Mouse (Mus musculus): Measurements from ENCODE around the gene Gm38655. TPM values are rescaled to one million over a fixed set of nuclear protein-coding genes. Genes with fewer than 3 reads are reported as not detected.

The Gm38655 gene
- polyA plus RNA-seq, 1 experiment from 2014 or later, result not detected

- Histone ChIP-seq H3K9me3 (no peaks in the 10 kb centered on the region), H3K4me3 (no peak overlapping the region), H3K4me1 (no peaks in the 10 kb centered on the region), H3K36me3 (replicated peaks) (peaks cover 93% of the 10 kb centered on the region), H3K27ac (no peak overlapping the region), H3K27me3 (ENCODE audit: poor library complexity, severe bottlenecking) (no peaks in the 10 kb centered on the region)
- DNase-seq (ENCODE audit: extremely low spot score, low spot score), result no peak
- 93% methylated on average over 4 of the region's 4 CpGs for WGBS
These were observed 34.7 kb upstream of the Gm38655 start for GRCm38 (mm10) chr17:25210006-25210405.

- Histone ChIP-seq H3K9me3 (no peaks in the 10 kb centered on the region), H3K4me3 (no peak overlapping the region), H3K36me3 (replicated peaks) (peaks cover 70% of the 10 kb centered on the region), H3K4me1 (no peaks in the 10 kb centered on the region), H3K27me3 (ENCODE audit: poor library complexity, severe bottlenecking) (no peaks in the 10 kb centered on the region), H3K27ac (no peak overlapping the region)
- no peak for DNase-seq (ENCODE audit: extremely low spot score, low spot score)
- WGBS, result 94% methylated on average over 4 of the region's 4 CpGs
These were observed 27.1 kb upstream of the Gm38655 start for GRCm38 (mm10) chr17:25202401-25202800.

- Histone ChIP-seq H3K27me3 (ENCODE audit: poor library complexity, severe bottlenecking) (no peaks in the 10 kb centered on the region), H3K4me1 (peaks cover 47% of the 10 kb centered on the region), H3K36me3 (replicated peaks) (peaks cover 42% of the 10 kb centered on the region), H3K4me3 (peak overlapping the region; percentile 90), H3K9me3 (no peaks in the 10 kb centered on the region), H3K27ac (peak overlapping the region; percentile 92)
- 1% methylated on average over 16 of the region's 16 CpGs for WGBS
- DNase-seq (ENCODE audit: extremely low spot score, low spot score), result no peak
These were observed 13.8 kb upstream of the Gm38655 start for GRCm38 (mm10) chr17:25189091-25189490.

GRCm38 (mm10) chr17:25188150-25189031 lies 13.1 kb upstream of the Gm38655 start, which contains the start of gene Unkl:
Unkl (plus strand) TSS chr17:25188397.
- under 1% methylated on average over 103 of the region's 104 CpGs for WGBS
- Histone ChIP-seq H3K4me1 (peaks cover 53% of the 10 kb centered on the region), H3K4me3 (peak within 1 kb of the TSS; percentile 90)

GRCm38 (mm10) chr17:25187784-25188149 lies 12.5 kb upstream of the Gm38655 start:
- Histone ChIP-seq H3K4me1 (peaks cover 57% of the 10 kb centered on the region), H3K27me3 (ENCODE audit: poor library complexity, severe bottlenecking) (no peaks in the 10 kb centered on the region), H3K27ac (peak overlapping the region; percentile 92), H3K4me3 (peak overlapping the region; percentile 90), H3K36me3 (replicated peaks) (peaks cover 29% of the 10 kb centered on the region), H3K9me3 (no peaks in the 10 kb centered on the region)
- WGBS, result 6% methylated on average over 11 of the region's 11 CpGs
- no peak for DNase-seq (ENCODE audit: extremely low spot score, low spot score)

More at GRCm38 (mm10) chr17:25188150-25189031, 13.1 kb upstream of the Gm38655 start, which contains the start of gene Unkl:
- Histone ChIP-seq H3K27ac (peak within 1 kb of the TSS; percentile 92), H3K36me3 (replicated peaks) (peaks cover 35% of the 10 kb centered on the region), H3K9me3 (no peaks in the 10 kb centered on the region), H3K27me3 (ENCODE audit: poor library complexity, severe bottlenecking) (no peaks in the 10 kb centered on the region)
- peak; percentile 67 for DNase-seq (ENCODE audit: extremely low spot score, low spot score)

GRCm38 (mm10) chr17:25184961-25185360 lies 9.7 kb upstream of the Gm38655 start:
- H3K36me3 ChIP-seq (replicated peaks), result peaks cover 13% of the 10 kb centered on the region; the same call in 1 of the 2 replicates
- no peaks in the 10 kb centered on the region for H3K9me3 ChIP-seq
- H3K27ac ChIP-seq, result peak overlapping the region; percentile 94
- no peaks in the 10 kb centered on the region; the same call in 1 of the 2 replicates for H3K27me3 ChIP-seq (ENCODE audit: poor library complexity, severe bottlenecking)
- 10% methylated on average over 17 of the region's 17 CpGs for WGBS
- H3K4me1 ChIP-seq, result peaks cover 56% of the 10 kb centered on the region
- H3K4me3 ChIP-seq, result peak overlapping the region; percentile 79
- no peak for DNase-seq (ENCODE audit: extremely low spot score, low spot score)

- Histone ChIP-seq H3K9me3 (no peaks in the 10 kb centered on the region), H3K4me3 (peak within 1 kb of the TSS; percentile 79), H3K27ac (peak within 1 kb of the TSS; percentile 94), H3K27me3 (ENCODE audit: poor library complexity, severe bottlenecking) (no peaks in the 10 kb centered on the region; the same call in 1 of the 2 replicates), H3K36me3 (replicated peaks) (peaks cover 13% of the 10 kb centered on the region; the same call in 1 of the 2 replicates), H3K4me1 (peaks cover 49% of the 10 kb centered on the region)
- WGBS, result under 1% methylated on average over 50 of the region's 50 CpGs
- DNase-seq (ENCODE audit: extremely low spot score, low spot score), result peak; percentile 98
These were observed 8.9 kb upstream of the Gm38655 start, which contains the start of gene BC003965 for GRCm38 (mm10) chr17:25184129-25184691. BC003965 (plus strand) TSS chr17:25184554.

- no peak for DNase-seq (ENCODE audit: extremely low spot score, low spot score)
- Histone ChIP-seq H3K27me3 (ENCODE audit: poor library complexity, severe bottlenecking) (no peaks in the 10 kb centered on the region; the same call in 1 of the 2 replicates), H3K27ac (no peak overlapping the region; the same call in 1 of the 2 replicates), H3K4me3 (peak overlapping the region; percentile 79), H3K4me1 (peaks cover 43% of the 10 kb centered on the region), H3K36me3 (replicated peaks) (peaks cover 13% of the 10 kb centered on the region; the same call in 1 of the 2 replicates), H3K9me3 (no peaks in the 10 kb centered on the region)
These were observed 8.0 kb upstream of the Gm38655 start for GRCm38 (mm10) chr17:25183232-25183631.

- 80% methylated on average over 3 of the region's 3 CpGs for WGBS
- Histone ChIP-seq H3K4me3 (no peak overlapping the region), H3K9me3 (no peaks in the 10 kb centered on the region), H3K36me3 (replicated peaks) (no peaks in the 10 kb centered on the region), H3K4me1 (peaks cover 8% of the 10 kb centered on the region), H3K27me3 (ENCODE audit: poor library complexity, severe bottlenecking) (no peaks in the 10 kb centered on the region), H3K27ac (no peak overlapping the region)
- no peak for DNase-seq (ENCODE audit: extremely low spot score, low spot score)
These were observed 2.7 kb downstream of the Gm38655 start for GRCm38 (mm10) chr17:25172558-25172957.

- 94% methylated on average over 2 of the region's 2 CpGs for WGBS
- H3K27ac ChIP-seq, result no peak overlapping the region
- H3K27me3 ChIP-seq (ENCODE audit: poor library complexity, severe bottlenecking), result no peaks in the 10 kb centered on the region
- no peaks in the 10 kb centered on the region for H3K9me3 ChIP-seq
- no peak overlapping the region for H3K4me3 ChIP-seq
- no peak for DNase-seq (ENCODE audit: extremely low spot score, low spot score)
- no peaks in the 10 kb centered on the region for H3K36me3 ChIP-seq (replicated peaks)
- no peaks in the 10 kb centered on the region for H3K4me1 ChIP-seq
These were observed 5.6 kb downstream of the Gm38655 start for GRCm38 (mm10) chr17:25169706-25170105.

- H3K27ac ChIP-seq, result no peak overlapping the region
- 75% methylated on average over 6 of the region's 6 CpGs for WGBS
- H3K4me1 ChIP-seq, result no peaks in the 10 kb centered on the region
- H3K9me3 ChIP-seq, result no peaks in the 10 kb centered on the region
- H3K36me3 ChIP-seq (replicated peaks), result peaks cover 7% of the 10 kb centered on the region
- no peaks in the 10 kb centered on the region for H3K27me3 ChIP-seq (ENCODE audit: poor library complexity, severe bottlenecking)
- no peak overlapping the region for H3K4me3 ChIP-seq
- no peak for DNase-seq (ENCODE audit: extremely low spot score, low spot score)
These were observed 9.2 kb downstream of the Gm38655 start for GRCm38 (mm10) chr17:25165970-25166671.

- H3K27me3 ChIP-seq (ENCODE audit: poor library complexity, severe bottlenecking), result no peaks in the 10 kb centered on the region
- no peak overlapping the region for H3K27ac ChIP-seq
- H3K9me3 ChIP-seq, result no peaks in the 10 kb centered on the region
- no peak for DNase-seq (ENCODE audit: extremely low spot score, low spot score)
- no peaks in the 10 kb centered on the region for H3K4me1 ChIP-seq
- no peak overlapping the region for H3K4me3 ChIP-seq
- 88% methylated on average over 3 of the region's 3 CpGs for WGBS
- peaks cover 21% of the 10 kb centered on the region for H3K36me3 ChIP-seq (replicated peaks)
These were observed 10.5 kb downstream of the Gm38655 start for GRCm38 (mm10) chr17:25164770-25165169.
